Mouse (Mus musculus) CH12.LX (cell line): Measurements from ENCODE around the gene Cyp2d22. TPM values are rescaled to one million over a fixed set of nuclear protein-coding genes. Genes with fewer than 3 reads are reported as not detected.

ENCODE experiments used
- DNase-seq: peaks from one replicate; pipeline ENCODE4 v3.0.0-alpha.2; 2013; ENCODE audit errors: extremely low read depth
- H3K27ac ChIP-seq: 2 replicates; pipeline ENCODE4 v1.5.1; 2012; ENCODE audit warnings: low read depth, mild to moderate bottlenecking, control low read depth, moderate library complexity; ENCODE audit not compliant: insufficient read depth
- H3K27me3 ChIP-seq: replicated peaks from 2 replicates; pipeline ENCODE3; 2012; ENCODE audit warnings: inconsistent platforms
- H3K36me3 ChIP-seq, 2 experiments: replicated peaks in 1 of 2; 2 replicates each; pipeline versions ENCODE3 to v1.6.1; 2012; ENCODE audit warnings: inconsistent platforms in 1 of 2, low read length in 1 of 2, mild to moderate bottlenecking in 1 of 2, mixed read lengths in 1 of 2, moderate library complexity in 1 of 2; ENCODE audit not compliant: control insufficient read depth in 1 of 2, insufficient read depth in 1 of 2
- H3K4me1 ChIP-seq, 2 experiments: 2 replicates each; pipeline ENCODE4 v1.6.1; 2012; ENCODE audit warnings: inconsistent platforms in 1 of 2, moderate library complexity in 1 of 2; ENCODE audit not compliant: insufficient read depth in 2 of 2, control insufficient read depth in 1 of 2
- H3K4me2 ChIP-seq: 2 replicates; pipeline ENCODE4 v1.6.1; 2012; ENCODE audit warnings: low read depth, mild to moderate bottlenecking, control low read depth; ENCODE audit not compliant: poor library complexity, insufficient read depth, severe bottlenecking
- H3K4me3 ChIP-seq, 3 experiments: fragments of 150-350 bp in 1 of 3; sonication (generic) in 1 of 3; replicated peaks in 1 of 3; 2 replicates each; pipeline versions ENCODE3 to v1.5.1; 2011 to 2012; ENCODE audit warnings: low read depth in 2 of 3, low read length in 2 of 3, mild to moderate bottlenecking in 2 of 3, moderate library complexity in 2 of 3, control low read depth in 1 of 3, improper control_type of control experiment in 1 of 3, inconsistent platforms in 1 of 3, mixed read lengths in 1 of 3; ENCODE audit not compliant: poor library complexity in 1 of 3
- H3K79me2 ChIP-seq: replicated peaks from 2 replicates; pipeline ENCODE4 v1.6.1; 2012; ENCODE audit warnings: mild to moderate bottlenecking, moderate library complexity; ENCODE audit not compliant: control insufficient read depth, poor library complexity, insufficient read depth, severe bottlenecking; ENCODE audit errors: extremely low read depth
- H3K9ac ChIP-seq: 2 replicates; pipeline ENCODE4 v1.6.1; 2012; ENCODE audit warnings: low read depth, mild to moderate bottlenecking, control low read depth, moderate library complexity; ENCODE audit not compliant: insufficient read depth
- H3K9me3 ChIP-seq: replicated peaks from 2 replicates; pipeline ENCODE3; 2012; ENCODE audit warnings: low read length, inconsistent platforms, mixed read lengths
- BHLHE40 ChIP-seq: IDR thresholded peaks from 2 replicates; pipeline ENCODE4 v1.6.1; 2011; ENCODE audit warnings: mild to moderate bottlenecking, low read depth, low read length, improper control_type of control experiment
- CHD2 ChIP-seq: IDR thresholded peaks from 2 replicates; pipeline ENCODE4 v1.6.1; 2011; ENCODE audit warnings: low read length, improper control_type of control experiment
- CTCF ChIP-seq, 2 experiments: IDR thresholded peaks in 1 of 2; conservative IDR thresholded peaks in 1 of 2; 2 replicates each; pipeline ENCODE4 v1.5.1; 2011 to 2012; ENCODE audit warnings: low read depth in 2 of 2, low read length in 2 of 2, improper control_type of control experiment in 1 of 2, inconsistent platforms in 1 of 2, mild to moderate bottlenecking in 1 of 2, moderate library complexity in 1 of 2
- E2F4 ChIP-seq: IDR thresholded peaks from 2 replicates; pipeline ENCODE4 v1.6.1; 2011; ENCODE audit warnings: low read depth, low read length, improper control_type of control experiment; ENCODE audit not compliant: insufficient replicate concordance
- EP300 ChIP-seq: IDR thresholded peaks from 2 replicates; pipeline ENCODE4 v1.6.1; 2011; ENCODE audit warnings: low read length, improper control_type of control experiment
- KAT2A ChIP-seq: IDR thresholded peaks from 2 replicates; pipeline ENCODE4 v1.6.1; 2012; ENCODE audit warnings: low read length, improper control_type of control experiment, inconsistent platforms; ENCODE audit not compliant: insufficient replicate concordance
- MAFK ChIP-seq: IDR thresholded peaks from 2 replicates; pipeline ENCODE4 v1.6.1; 2011; ENCODE audit warnings: low read length, improper control_type of control experiment; ENCODE audit not compliant: insufficient replicate concordance
- MAZ ChIP-seq: IDR thresholded peaks from 2 replicates; pipeline ENCODE4 v1.6.1; 2012; ENCODE audit warnings: low read depth, mild to moderate bottlenecking, inconsistent platforms, low read length, improper control_type of control experiment, moderate library complexity
- MEF2A ChIP-seq: IDR thresholded peaks from 2 replicates; pipeline ENCODE4 v1.6.1; 2014; ENCODE audit warnings: low read depth, mild to moderate bottlenecking, inconsistent platforms, low read length, improper control_type of control experiment, borderline replicate concordance
- MXI1 ChIP-seq: IDR thresholded peaks from 2 replicates; pipeline ENCODE4 v1.6.1; 2011; ENCODE audit warnings: mild to moderate bottlenecking, low read depth, low read length, improper control_type of control experiment
- MYC ChIP-seq: IDR thresholded peaks from 2 replicates; pipeline ENCODE4 v1.6.1; 2011; ENCODE audit warnings: low read depth, mild to moderate bottlenecking, improper control_type of control experiment, low read length
- NRF1 ChIP-seq: IDR thresholded peaks from 2 replicates; pipeline ENCODE4 v1.6.1; 2014; ENCODE audit warnings: low read depth, mild to moderate bottlenecking, inconsistent platforms, low read length, improper control_type of control experiment, moderate library complexity
- PAX5 ChIP-seq: IDR thresholded peaks from 2 replicates; pipeline ENCODE4 v1.6.1; 2012; ENCODE audit warnings: low read length, inconsistent platforms, mixed read lengths
- POLR2A ChIP-seq: IDR thresholded peaks from 2 replicates; pipeline ENCODE4 v1.6.1; 2011; ENCODE audit warnings: low read depth, mild to moderate bottlenecking, improper control_type of control experiment, low read length
- POLR2AphosphoS2 ChIP-seq: IDR thresholded peaks from 2 replicates; pipeline ENCODE4 v1.6.1; 2011; ENCODE audit warnings: low read depth, low read length, improper control_type of control experiment
- RAD21 ChIP-seq: IDR thresholded peaks from 2 replicates; pipeline ENCODE4 v1.6.1; 2011; ENCODE audit warnings: low read depth, mild to moderate bottlenecking, low read length, improper control_type of control experiment, moderate library complexity
- TCF12 ChIP-seq: IDR thresholded peaks from 2 replicates; pipeline ENCODE4 v1.6.1; 2014; ENCODE audit warnings: low read depth, mild to moderate bottlenecking, inconsistent platforms, low read length, improper control_type of control experiment
- UBTF ChIP-seq: IDR thresholded peaks from 2 replicates; pipeline ENCODE4 v1.6.1; 2012; ENCODE audit warnings: low read depth, mild to moderate bottlenecking, inconsistent platforms, low read length, improper control_type of control experiment, moderate library complexity
- USF1 ChIP-seq: IDR thresholded peaks from 2 replicates; pipeline ENCODE4 v1.6.1; 2014; ENCODE audit warnings: low read depth, mild to moderate bottlenecking, inconsistent platforms, low read length, improper control_type of control experiment
- ZMIZ1 ChIP-seq: IDR thresholded peaks from 2 replicates; pipeline ENCODE4 v1.6.1; 2012; ENCODE audit warnings: low read depth, mild to moderate bottlenecking, inconsistent platforms, low read length, improper control_type of control experiment
- ZNF384 ChIP-seq: IDR thresholded peaks from 2 replicates; pipeline ENCODE4 v1.6.1; 2012; ENCODE audit warnings: low read depth, low read length, improper control_type of control experiment, inconsistent platforms
- dilution Hi-C: fragments of 300-500 bp; cut with MboI; formaldehyde crosslinking; loops from 2 replicates; pipeline ENCODE4 v1.14.3; 2020; ENCODE audit warnings: low sequenced_read_pairs; ENCODE audit not compliant: extremely low pct_unique_long_range_greater_than_20kb, extremely low pct_ligation_motif_present
- in situ Hi-C: fragments of 300-500 bp; cut with MboI; formaldehyde crosslinking; loops from 3 replicates; pipeline ENCODE4 v1.14.3; 2019; ENCODE audit warnings: low sequenced_read_pairs, low pct_ligation_motif_present, low pct_unique_long_range_greater_than_20kb, mixed read lengths
- polyA plus RNA-seq: library from polyadenylated mRNA; unstranded; fragments of >175 nt; gene quantifications from 2 replicates; pipeline ENCODE4 v1.2.1, GENCODE M21; 2012; ENCODE audit warnings: low read depth; ENCODE audit not compliant: insufficient read length
- total RNA-seq, 2 experiments: library from RNA; depleted of rRNA; stranded (reverse); fragments of 300-350 nt in 1 of 2; fragments of >200 nt in 1 of 2; gene quantifications; 2 replicates each; pipeline ENCODE4 v1.2.3; 2012 to 2014

Gene Cyp2d22
- total and polyA plus RNA-seq, 3 experiments: 0.21 to 0.24 TPM; not detected in 1

- Histone ChIP-seq H3K9ac (no peak overlapping the region), H3K27me3 (peaks cover 69% of the 10 kb centered on the region), H3K9me3 (no peaks in the 10 kb centered on the region), H3K79me2 (no peaks in the 10 kb centered on the region), H3K4me3 (no peak overlapping the region), H3K27ac (no peak overlapping the region), H3K36me3 (no peaks in the 10 kb centered on the region), H3K4me1 (peaks cover 0 to 8% of the 10 kb centered on the region in 2 experiments; a peak in 2 of 4 replicates), H3K4me2 (no peak overlapping the region)
- no peak for DNase-seq
- no peak for TF ChIP-seq NRF1
- no peak for TF ChIP-seq MYC
- TF ChIP-seq MXI1: no peak
- TF ChIP-seq USF1: no peak
- TF ChIP-seq ZMIZ1: no peak
- no peak for TF ChIP-seq MAZ
- TF ChIP-seq KAT2A: no peak
- TF ChIP-seq BHLHE40: no peak
- no peak for TF ChIP-seq EP300
- no peak for TF ChIP-seq MEF2A
- TF ChIP-seq CHD2: no peak
- no peak for TF ChIP-seq UBTF
- in situ Hi-C loops: no loop called here
- dilution Hi-C loops: no loop called here
Measured at GRCm38 (mm10) chr15:82372991-82373390, 7.1 kb downstream of the Cyp2d22 start.

DNA sequence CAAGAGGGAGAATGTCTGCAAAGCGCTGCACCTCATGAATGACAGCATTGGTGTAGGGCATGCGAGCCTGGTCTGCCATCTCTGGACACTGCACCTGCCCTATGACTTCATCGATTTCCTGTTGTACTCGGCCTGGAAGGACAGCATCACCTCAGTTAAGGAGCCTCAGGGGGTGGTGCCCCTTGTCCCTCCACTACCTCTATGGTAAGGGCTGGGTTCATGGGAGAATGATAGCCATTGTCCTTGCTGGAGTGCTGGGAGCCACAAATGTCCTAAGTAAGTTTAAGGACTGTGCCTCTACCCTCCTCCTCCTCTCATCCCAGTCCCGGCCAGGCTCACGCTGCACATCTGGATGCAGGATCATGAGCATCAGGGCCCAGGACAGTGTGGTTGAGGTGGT is 7.6 kb downstream of the Cyp2d22 start:
- H3K9me3 ChIP-seq: no peaks in the 10 kb centered on the region
- H3K27me3 ChIP-seq: peaks cover 64% of the 10 kb centered on the region
- no peak for TF ChIP-seq POLR2AphosphoS2
- in situ Hi-C loops: no loop called here
- no peak overlapping the region for H3K27ac ChIP-seq
- no peak overlapping the region for H3K4me2 ChIP-seq
- H3K36me3 ChIP-seq: no peaks in the 10 kb centered on the region
- no peak overlapping the region for H3K9ac ChIP-seq
- no peak overlapping the region for H3K4me3 ChIP-seq
- dilution Hi-C loops: no loop called here
- no peak for DNase-seq
- H3K79me2 ChIP-seq: no peaks in the 10 kb centered on the region
- H3K4me1 ChIP-seq: peaks cover 0 to 8% of the 10 kb centered on the region in 2 experiments; a peak in 2 of 4 replicates

DNA sequence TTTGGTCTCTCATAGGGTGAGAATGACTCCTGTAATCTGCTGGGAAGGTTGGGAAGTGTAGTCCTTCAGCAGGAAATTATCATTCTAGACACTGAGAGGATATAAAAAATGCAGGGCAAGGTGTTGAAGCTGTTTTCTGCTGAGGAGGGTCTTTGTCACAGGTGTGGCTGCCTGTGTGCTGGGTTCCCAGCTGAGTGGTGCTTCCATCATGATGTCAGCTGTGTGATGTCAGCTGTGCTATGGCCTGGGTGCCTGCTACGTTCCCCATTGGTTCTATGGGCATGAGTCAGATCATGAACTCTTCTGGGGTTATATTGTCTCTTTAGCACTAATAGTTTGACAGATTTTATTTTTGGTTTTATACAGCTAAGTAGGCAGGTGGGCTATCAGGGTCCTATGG is 11.2 kb downstream of the Cyp2d22 start:
- no peaks in the 10 kb centered on the region for H3K9me3 ChIP-seq
- in situ Hi-C loops: no loop called here
- DNase-seq: no peak
- H3K27ac ChIP-seq: no peak overlapping the region
- peaks cover 34% of the 10 kb centered on the region for H3K27me3 ChIP-seq
- H3K4me2 ChIP-seq: no peak overlapping the region
- dilution Hi-C loops: no loop called here
- TF ChIP-seq POLR2AphosphoS2: no peak
- no peak for TF ChIP-seq MAFK
- TF ChIP-seq ZMIZ1: no peak
- TF ChIP-seq PAX5: no peak
- TF ChIP-seq POLR2A: no peak
- no peak for TF ChIP-seq ZNF384
- no peak for TF ChIP-seq TCF12
- TF ChIP-seq KAT2A: no peak
- no peak for TF ChIP-seq MXI1
- no peak for TF ChIP-seq E2F4
- no peak for TF ChIP-seq BHLHE40
- TF ChIP-seq RAD21: no peak
- TF ChIP-seq CTCF (conservative IDR thresholded peaks at IDR 0.05 in 1 of 2, IDR thresholded peaks at IDR 0.05 in 1 of 2; ENCODE audit: low read depth in 2 of 2, low read length in 2 of 2): no peak
- no peak for TF ChIP-seq MEF2A
- H3K9ac ChIP-seq: no peak overlapping the region
- H3K79me2 ChIP-seq: no peaks in the 10 kb centered on the region
- H3K4me3 ChIP-seq: no peak overlapping the region
- no peaks in the 10 kb centered on the region for H3K36me3 ChIP-seq
- H3K4me1 ChIP-seq: peaks cover 0 to 8% of the 10 kb centered on the region in 2 experiments; a peak in 2 of 4 replicates
